Mouse (Mus musculus) megakaryocyte-erythroid progenitor cell, adult 5-6 weeks (primary cell): ENCODE measurements around the gene Clic4. TPM values are rescaled to one million over a fixed set of nuclear protein-coding genes. Genes with fewer than 3 reads are reported as not detected.
"Not testable (repeated sequence)": the region's sequence is repeated elsewhere in the genome, so short reads cannot be mapped to it uniquely, and the experiment has no call there.

ENCODE experiments used
- ATAC-seq: replicated peaks from 2 replicates; pipeline ENCODE4 v1.8.0; 2016; ENCODE audit warnings: mild to moderate bottlenecking, inconsistent platforms; ENCODE audit not compliant: severe bottlenecking, poor library complexity, low FRiP score, low TSS enrichment
- total RNA-seq, 2 experiments: library from RNA; stranded (forward) in 1 of 2; stranded (reverse) in 1 of 2; fragments of 200-1000, 215-1000 nt in 1 of 2; fragments of >200 nt in 1 of 2; fragmentation: Nextera tagmentation in 1 of 2; gene quantifications; 2 replicates each; pipeline ENCODE4 v1.2.3; 2014 to 2017

The Clic4 gene
- total RNA-seq, 2 experiments from 2014 or later: 77.8 to 86.0 TPM

GRCm38 (mm10) chr4:135296565-135296964 is 24.0 kb upstream of the Clic4 start:
- no peak for ATAC-seq

- ATAC-seq: no peak
Measured at GRCm38 (mm10) chr4:135293813-135294212, 21.2 kb upstream of the Clic4 start.

- 0 out of 2 replicates have a peak, but pooled peaks have one; percentile 23 for ATAC-seq
Measured at GRCm38 (mm10) chr4:135292477-135293089, 20.0 kb upstream of the Clic4 start.

- no peak for ATAC-seq
Measured at GRCm38 (mm10) chr4:135291841-135292240, 19.2 kb upstream of the Clic4 start.

GRCm38 (mm10) chr4:135291199-135291598 is 18.6 kb upstream of the Clic4 start:
- no peak for ATAC-seq

GRCm38 (mm10) chr4:135287975-135288374 is 15.4 kb upstream of the Clic4 start:
- ATAC-seq: peak; percentile 89

GRCm38 (mm10) chr4:135286833-135287395 is 14.3 kb upstream of the Clic4 start:
- ATAC-seq: peak; percentile 59

GRCm38 (mm10) chr4:135286033-135286622 is 13.5 kb upstream of the Clic4 start:
- no peak for ATAC-seq

GRCm38 (mm10) chr4:135285436-135285835 is 12.8 kb upstream of the Clic4 start:
- no peak for ATAC-seq

- no peak for ATAC-seq
Measured at GRCm38 (mm10) chr4:135283875-135284274, 11.3 kb upstream of the Clic4 start.

GRCm38 (mm10) chr4:135283417-135283816 is 10.8 kb upstream of the Clic4 start:
- ATAC-seq: no peak

- ATAC-seq: no peak
Measured at GRCm38 (mm10) chr4:135282651-135283290, 10.2 kb upstream of the Clic4 start.

- not testable (repeated sequence) for ATAC-seq
Measured at GRCm38 (mm10) chr4:135280016-135280415, 7.4 kb upstream of the Clic4 start.

GRCm38 (mm10) chr4:135276681-135277379 is 4.2 kb upstream of the Clic4 start:
- no peak for ATAC-seq

- no peak for ATAC-seq
Measured at GRCm38 (mm10) chr4:135274761-135275160, 2.1 kb upstream of the Clic4 start.

GRCm38 (mm10) chr4:135273307-135273682 is 681 bp upstream of the Clic4 start:
- no peak for ATAC-seq

GRCm38 (mm10) chr4:135271881-135272616 is 565 bp downstream of the Clic4 start:
- ATAC-seq: peak; percentile 22; the same call in 1 of the 2 replicates

- ATAC-seq: no peak
Measured at GRCm38 (mm10) chr4:135271419-135271828, 1.2 kb downstream of the Clic4 start.

- ATAC-seq: no peak
Measured at GRCm38 (mm10) chr4:135270476-135270875, 2.1 kb downstream of the Clic4 start.
